17 mouse cellular contexts compared by ENCODE assay signal in genomic region chr5:91892338-91892737, GRCm38 (mm10).
"Had no signal": no experiment of that assay in that cellular context is flagged by ENCODE, and none has a peak within 500 bp of the region (broad histone marks: within the 10 kb centered on the region; RNA-seq: fewer than 3 reads in every experiment).

No protein-coding gene starts in this region.

- H3K9ac ChIP-seq: liver, embryonic 13.5 days; neural tube, embryonic 13.5 days; stomach, embryonic 15.5 days had no signal

- H3K9me3 ChIP-seq: liver, embryonic 13.5 days; midbrain, embryonic 10.5 days; neural tube, embryonic 13.5 days; stomach, embryonic 15.5 days had no signal

- H3K27me3 ChIP-seq: liver, embryonic 13.5 days; neural tube, embryonic 13.5 days; stomach, embryonic 15.5 days had no signal

- H3K4me2 ChIP-seq: liver, embryonic 13.5 days; neural tube, embryonic 13.5 days; stomach, embryonic 15.5 days had no signal

- H3K36me3 ChIP-seq: liver, embryonic 13.5 days; midbrain, embryonic 10.5 days; neural tube, embryonic 13.5 days; stomach, embryonic 15.5 days had no signal

- DNase-seq: kidney, adult 2 months; kidney, postnatal 25 days; layer of hippocampus, postnatal 36 days; liver, embryonic 13.5 days; lung, adult 2 months; lung, postnatal 14 days; lung, postnatal 4 days; retina, postnatal 1 day; right cerebral cortex, postnatal 25 days; spleen, adult 18-20 months; thymus, postnatal 25 days had no signal

- H3K4me1 ChIP-seq: liver, embryonic 13.5 days; midbrain, embryonic 10.5 days; neural tube, embryonic 13.5 days; stomach, embryonic 15.5 days had no signal

- H3K27ac ChIP-seq: left cerebral cortex, adult 2 months; liver, embryonic 13.5 days; midbrain, embryonic 10.5 days; neural tube, embryonic 13.5 days; stomach, embryonic 15.5 days had no signal

- ATAC-seq: intestine, postnatal 0 days had no signal

- H3K4me3 ChIP-seq: left cerebral cortex, adult 2 months; liver, embryonic 13.5 days; midbrain, embryonic 10.5 days; myocyte; neural tube, embryonic 13.5 days; stomach, embryonic 15.5 days had no signal
